Mouse (Mus musculus) forebrain, embryonic 10.5 days (tissue): Measurements from ENCODE around the gene Spib. TPM values are rescaled to one million over a fixed set of nuclear protein-coding genes. Genes with fewer than 3 reads are reported as not detected.

Source experiments
- DNase-seq: peaks from one replicate; pipeline ENCODE4 v3.0.0-alpha.2; 2017; ENCODE audit warnings: low spot score; ENCODE audit errors: extremely low spot score
- H3K27ac ChIP-seq: fragments of 300-500 bp; sonication (generic); 2 replicates; pipeline ENCODE4 v1.5.1; 2016; ENCODE audit warnings: mild to moderate bottlenecking
- H3K27me3 ChIP-seq: fragments of 300-500 bp; sonication (generic); 2 replicates; pipeline ENCODE4 v1.6.1; 2016; ENCODE audit warnings: mild to moderate bottlenecking; ENCODE audit not compliant: poor library complexity, severe bottlenecking
- H3K36me3 ChIP-seq: fragments of 300-500 bp; sonication (generic); replicated peaks from 2 replicates; pipeline ENCODE4 v1.6.1; 2016; ENCODE audit warnings: mild to moderate bottlenecking, moderate library complexity
- H3K4me1 ChIP-seq: fragments of 300-500 bp; sonication (generic); 2 replicates; pipeline ENCODE4 v1.6.1; 2016
- H3K4me3 ChIP-seq: fragments of 300-500 bp; sonication (generic); 2 replicates; pipeline ENCODE4 v1.5.1; 2016; ENCODE audit warnings: mild to moderate bottlenecking, moderate library complexity
- H3K9me3 ChIP-seq: fragments of 300-500 bp; sonication (generic); 2 replicates; pipeline ENCODE4 v1.6.1; 2016; ENCODE audit warnings: mild to moderate bottlenecking, moderate library complexity
- WGBS: fragments of 180-500 bp; shearing (Covaris S2); methylation state at CpG from one replicate; pipeline ENCODE4 v1.1.7; 2016; 5-methylcytosine and 5-hydroxymethylcytosine counted together
- polyA plus RNA-seq: library from polyadenylated mRNA; unstranded; fragments of >200 nt; fragmentation: Nextera tagmentation; extraction: Ambion mirVana; gene quantifications from 2 replicates; pipeline ENCODE4 v1.2.1, GENCODE M21; 2016

The Spib gene
- not detected in 2 replicates for polyA plus RNA-seq

GRCm38 (mm10) chr7:44531946-44532732 lies at the start of gene Spib:
Gene Spib, minus strand, starts transcription at chr7:44532071.
- no peak within 1 kb of the TSS for H3K27ac ChIP-seq
- no peak within 1 kb of the TSS for H3K4me3 ChIP-seq
- peaks cover 32% of the 10 kb centered on the region for H3K27me3 ChIP-seq
- peaks cover 53% of the 10 kb centered on the region for H3K36me3 ChIP-seq
- 87% methylated on average over 4 of the region's 4 CpGs for WGBS
- no peak for DNase-seq
- peaks cover 15% of the 10 kb centered on the region for H3K4me1 ChIP-seq
- no peaks in the 10 kb centered on the region for H3K9me3 ChIP-seq

GRCm38 (mm10) chr7:44581637-44582036 lies 49.8 kb upstream of the Spib start:
- 79% methylated on average over 6 of the region's 6 CpGs for WGBS
- Histone ChIP-seq H3K9me3 (peaks cover 4% of the 10 kb centered on the region; the same call in 1 of the 2 replicates), H3K4me1 (peaks cover 4% of the 10 kb centered on the region), H3K36me3 (no peaks in the 10 kb centered on the region), H3K27ac (no peak overlapping the region), H3K4me3 (no peak overlapping the region), H3K27me3 (peaks cover 21% of the 10 kb centered on the region)
- no peak for DNase-seq

DNA sequence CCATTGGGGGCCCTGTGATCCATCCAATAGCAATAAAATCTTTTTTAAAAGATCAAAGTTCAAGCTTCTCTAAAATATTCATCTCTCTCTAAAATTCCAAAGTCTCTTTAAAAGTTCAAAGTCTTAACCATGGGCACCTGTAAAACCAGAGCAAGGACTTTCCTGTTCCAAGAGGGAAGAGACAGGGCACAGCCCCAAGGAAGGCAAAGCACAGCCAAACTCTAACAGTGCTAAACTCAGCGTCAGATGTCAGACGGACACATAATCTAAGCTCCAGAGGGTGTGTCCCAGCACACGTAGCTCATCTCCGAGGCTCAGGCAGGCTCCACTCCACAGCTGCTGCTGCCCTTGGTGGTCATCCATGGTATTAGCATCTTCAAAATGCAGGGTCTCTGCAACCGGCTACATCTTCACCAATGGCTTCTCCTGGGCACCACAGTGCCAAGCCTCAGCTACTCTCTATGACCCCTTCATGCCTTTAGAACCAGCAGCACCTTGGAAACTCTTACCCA lies 44.5 kb upstream of the Spib start:
- H3K4me1 ChIP-seq = peaks cover 12% of the 10 kb centered on the region
- no peak overlapping the region for H3K4me3 ChIP-seq
- H3K27ac ChIP-seq = no peak overlapping the region
- WGBS = 57% methylated on average over 5 of the region's 5 CpGs
- H3K27me3 ChIP-seq = peaks cover 13% of the 10 kb centered on the region; the same call in 1 of the 2 replicates
- H3K9me3 ChIP-seq = peaks cover 4% of the 10 kb centered on the region; the same call in 1 of the 2 replicates
- H3K36me3 ChIP-seq = no peaks in the 10 kb centered on the region
- DNase-seq = no peak

GRCm38 (mm10) chr7:44572956-44573484 lies 41.1 kb upstream of the Spib start:
- 77% methylated on average over 5 of the region's 5 CpGs for WGBS
- peaks cover 22% of the 10 kb centered on the region; the same call in 1 of the 2 replicates for H3K27me3 ChIP-seq
- no peak overlapping the region for H3K27ac ChIP-seq
- H3K4me3 ChIP-seq = no peak overlapping the region
- peaks cover 15% of the 10 kb centered on the region for H3K4me1 ChIP-seq
- H3K9me3 ChIP-seq = no peaks in the 10 kb centered on the region
- DNase-seq = no peak
- H3K36me3 ChIP-seq = no peaks in the 10 kb centered on the region

- Histone ChIP-seq H3K27ac (no peak within 1 kb of the TSS), H3K27me3 (peaks cover 25% of the 10 kb centered on the region; the same call in 1 of the 2 replicates), H3K36me3 (no peaks in the 10 kb centered on the region), H3K4me1 (peaks cover 15% of the 10 kb centered on the region), H3K4me3 (no peak within 1 kb of the TSS), H3K9me3 (no peaks in the 10 kb centered on the region)
- no peak for DNase-seq
- 40% methylated on average over 7 of the region's 7 CpGs for WGBS
Measured at GRCm38 (mm10) chr7:44572213-44572701, 40.4 kb upstream of the Spib start, which contains the start of gene Napsa. Gene Napsa, plus strand, starts transcription at chr7:44572380.

DNA sequence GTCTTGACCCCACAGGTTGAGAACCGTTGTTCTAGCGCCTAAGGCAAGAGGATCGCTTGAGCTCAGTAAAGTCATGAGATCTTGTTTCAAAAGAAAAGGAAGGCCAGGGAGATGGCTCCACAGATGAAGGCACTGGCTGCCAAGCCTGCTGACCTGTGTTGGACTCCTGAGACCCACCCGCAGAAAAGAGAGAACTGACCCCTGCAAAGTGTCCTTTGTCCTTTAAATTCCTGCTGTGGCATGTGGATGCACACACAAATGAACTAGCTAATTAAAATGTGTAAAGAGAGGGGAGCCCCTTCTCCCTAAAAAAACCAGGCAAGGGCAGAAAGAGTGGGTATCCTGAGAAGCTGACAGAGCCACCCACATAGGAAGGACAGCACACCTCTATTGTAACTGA lies 39.9 kb upstream of the Spib start:
- no peaks in the 10 kb centered on the region for H3K36me3 ChIP-seq
- no peak for DNase-seq
- no peaks in the 10 kb centered on the region for H3K9me3 ChIP-seq
- no peak overlapping the region for H3K4me3 ChIP-seq
- H3K27ac ChIP-seq = no peak overlapping the region
- peaks cover 25% of the 10 kb centered on the region; the same call in 1 of the 2 replicates for H3K27me3 ChIP-seq
- peaks cover 15% of the 10 kb centered on the region for H3K4me1 ChIP-seq
- WGBS = 28% methylated on average over 4 of the region's 4 CpGs

GRCm38 (mm10) chr7:44570989-44571388 lies 39.1 kb upstream of the Spib start:
- H3K36me3 ChIP-seq = no peaks in the 10 kb centered on the region
- no peak overlapping the region for H3K27ac ChIP-seq
- no peak overlapping the region for H3K4me3 ChIP-seq
- WGBS = 86% methylated on average over 6 of the region's 6 CpGs
- peaks cover 15% of the 10 kb centered on the region for H3K4me1 ChIP-seq
- no peaks in the 10 kb centered on the region for H3K9me3 ChIP-seq
- no peak for DNase-seq
- peaks cover 25% of the 10 kb centered on the region; the same call in 1 of the 2 replicates for H3K27me3 ChIP-seq

GRCm38 (mm10) chr7:44568803-44569202 lies 36.9 kb upstream of the Spib start:
- H3K4me1 ChIP-seq = peaks cover 15% of the 10 kb centered on the region
- 81% methylated on average over 9 of the region's 9 CpGs for WGBS
- no peak for DNase-seq

DNA sequence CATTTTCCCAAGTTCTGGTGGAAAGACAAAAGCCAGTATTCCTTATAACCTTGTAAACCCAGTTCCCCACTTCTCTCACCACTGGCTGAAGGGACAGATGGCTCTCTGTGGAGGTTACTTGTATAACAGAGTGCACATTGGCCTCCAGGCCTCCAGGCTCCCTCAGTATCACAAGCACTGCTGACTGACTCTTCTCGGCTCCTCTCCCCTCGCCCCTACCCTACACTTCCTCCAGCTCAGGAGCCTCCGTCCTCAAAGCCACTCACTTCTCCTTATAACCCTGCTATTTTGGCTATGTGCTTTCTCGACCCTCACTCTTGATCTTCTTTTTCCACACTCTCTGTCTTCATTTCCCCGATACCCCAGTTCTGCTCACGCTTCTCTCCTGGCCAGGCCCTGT lies 33.5 kb upstream of the Spib start:
- Histone ChIP-seq H3K4me1 (no peaks in the 10 kb centered on the region), H3K36me3 (no peaks in the 10 kb centered on the region), H3K9me3 (no peaks in the 10 kb centered on the region), H3K27me3 (0 out of 2 replicates have a peak, but pooled peaks cover 4% of the 10 kb centered on the region), H3K27ac (no peak overlapping the region), H3K4me3 (no peak overlapping the region)
- no peak for DNase-seq
- 81% methylated on average over 6 of the region's 6 CpGs for WGBS

More at GRCm38 (mm10) chr7:44568803-44569202, 36.9 kb upstream of the Spib start:
- Histone ChIP-seq H3K9me3 (no peaks in the 10 kb centered on the region), H3K36me3 (no peaks in the 10 kb centered on the region), H3K27ac (no peak overlapping the region), H3K4me3 (no peak overlapping the region), H3K27me3 (peaks cover 23% of the 10 kb centered on the region; the same call in 1 of the 2 replicates)

DNA sequence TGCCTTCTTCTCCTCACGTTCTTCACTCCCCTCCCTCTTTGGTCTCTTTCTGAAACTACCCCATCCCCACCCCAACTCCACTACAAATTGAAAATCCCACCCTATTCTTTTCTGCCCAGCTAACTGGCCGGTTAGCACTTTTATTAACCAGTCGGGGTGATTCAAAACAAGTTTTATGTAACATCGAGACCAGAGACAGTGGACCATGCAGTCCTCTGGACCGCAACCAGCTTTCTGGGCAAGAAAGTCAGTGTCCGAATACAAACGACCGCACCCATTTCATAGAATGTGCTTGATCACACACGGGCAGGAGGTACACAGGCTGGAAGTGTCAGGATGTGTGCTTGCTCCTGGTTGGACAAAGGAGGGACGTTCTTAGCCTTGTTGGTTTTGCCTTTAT lies 32.6 kb upstream of the Spib start:
- no peaks in the 10 kb centered on the region for H3K4me1 ChIP-seq
- DNase-seq = no peak
- H3K4me3 ChIP-seq = no peak overlapping the region
- H3K27ac ChIP-seq = no peak overlapping the region
- H3K27me3 ChIP-seq = 0 out of 2 replicates have a peak, but pooled peaks cover 4% of the 10 kb centered on the region
- no peaks in the 10 kb centered on the region for H3K9me3 ChIP-seq
- H3K36me3 ChIP-seq = no peaks in the 10 kb centered on the region
- WGBS = 87% methylated on average over 10 of the region's 10 CpGs

- 52% methylated on average over 8 of the region's 8 CpGs for WGBS
- Histone ChIP-seq H3K4me3 (no peak overlapping the region), H3K4me1 (no peaks in the 10 kb centered on the region), H3K27me3 (0 out of 2 replicates have a peak, but pooled peaks cover 4% of the 10 kb centered on the region), H3K27ac (no peak overlapping the region), H3K36me3 (no peaks in the 10 kb centered on the region), H3K9me3 (no peaks in the 10 kb centered on the region)
- DNase-seq = no peak
Measured at GRCm38 (mm10) chr7:44563284-44563683, 31.4 kb upstream of the Spib start.

DNA sequence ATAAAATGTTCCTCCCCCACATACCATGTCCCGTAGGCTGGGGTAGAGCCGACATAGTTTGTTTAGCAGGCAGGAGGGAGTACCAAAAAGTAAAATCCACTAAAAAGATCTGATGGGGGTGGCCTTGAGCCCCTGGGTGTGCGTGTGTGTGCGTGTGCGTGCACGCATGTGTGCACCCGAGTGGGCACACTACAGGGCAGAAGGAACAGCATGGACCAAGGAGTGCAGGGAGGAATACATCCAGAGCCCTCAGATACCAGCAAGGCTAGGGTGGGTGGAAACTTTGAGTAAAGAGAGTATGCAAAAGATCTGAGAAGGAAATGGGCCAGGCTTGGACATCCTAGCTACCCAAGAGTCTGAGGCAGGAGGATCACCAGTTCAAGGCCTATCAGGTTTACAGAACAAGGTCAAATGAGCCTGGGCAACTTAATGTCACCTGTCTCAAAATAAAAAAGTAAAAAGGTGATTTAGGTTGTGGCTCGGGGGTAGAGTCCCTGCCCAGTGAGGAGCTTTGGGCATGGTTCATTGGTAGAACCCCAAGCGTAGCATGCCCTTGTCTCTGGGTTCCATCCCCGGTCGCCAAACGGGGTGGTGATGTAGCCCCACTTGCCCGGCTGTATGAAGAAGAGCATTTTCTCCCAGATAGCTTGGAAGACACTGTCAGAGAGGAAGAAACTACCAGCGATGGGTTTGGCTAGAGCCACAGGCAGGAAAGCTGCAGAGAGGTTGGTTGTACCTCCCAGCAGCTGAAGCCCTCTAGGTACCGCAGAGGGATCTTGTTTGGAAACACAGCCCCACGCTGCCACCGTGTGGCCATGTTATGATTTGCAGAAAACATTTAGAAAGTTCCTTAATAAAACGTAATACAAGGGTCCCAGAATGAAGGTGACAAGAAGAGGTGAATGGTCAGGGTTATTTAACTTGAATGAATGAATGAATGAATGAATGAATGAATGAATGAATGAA lies 28.8 kb upstream of the Spib start:
- Histone ChIP-seq H3K27me3 (no peaks in the 10 kb centered on the region), H3K27ac (no peak overlapping the region), H3K9me3 (no peaks in the 10 kb centered on the region), H3K36me3 (no peaks in the 10 kb centered on the region), H3K4me3 (no peak overlapping the region), H3K4me1 (no peaks in the 10 kb centered on the region)
- WGBS = 57% methylated on average over 18 of the region's 18 CpGs
- peak; percentile 74 for DNase-seq
